Mouse (Mus musculus) CH12F3 (cell line): ENCODE measurements around the gene L1td1.
"Not testable (repeated sequence)": the region's sequence is repeated elsewhere in the genome, so short reads cannot be mapped to it uniquely, and the experiment has no call there.

ENCODE experiments used
- in situ Hi-C: fragments of 300-500 bp; cut with MboI; formaldehyde crosslinking; loops from 2 replicates; pipeline ENCODE4 v1.14.3; 2020; ENCODE audit warnings: low sequenced_read_pairs

L1td1 gene

GRCm38 (mm10) chr4:98726590-98727237 is at the start of gene L1td1:
Gene L1td1, plus strand, starts transcription at chr4:98726734.
- in situ Hi-C loops = no loop called here

GRCm38 (mm10) chr4:98677506-98677905 is 49.0 kb upstream of the L1td1 start:
- in situ Hi-C loops = no loop called here

GRCm38 (mm10) chr4:98686678-98687267 is 39.8 kb upstream of the L1td1 start:
- in situ Hi-C loops = no loop called here

- in situ Hi-C loops = no loop called here
Measured at GRCm38 (mm10) chr4:98688116-98688515, 38.4 kb upstream of the L1td1 start.

GRCm38 (mm10) chr4:98688520-98688919 is 38.0 kb upstream of the L1td1 start:
- in situ Hi-C loops = no loop called here

- in situ Hi-C loops = no loop called here
Measured at GRCm38 (mm10) chr4:98689988-98690387, 36.5 kb upstream of the L1td1 start.

GRCm38 (mm10) chr4:98693465-98694185 is 32.9 kb upstream of the L1td1 start:
- in situ Hi-C loops = no loop called here

GRCm38 (mm10) chr4:98697932-98698331 is 28.6 kb upstream of the L1td1 start:
- in situ Hi-C loops = no loop called here

GRCm38 (mm10) chr4:98698921-98699320 is 27.6 kb upstream of the L1td1 start:
- in situ Hi-C loops = no loop called here

GRCm38 (mm10) chr4:98700156-98700555 is 26.4 kb upstream of the L1td1 start:
- in situ Hi-C loops = no loop called here

GRCm38 (mm10) chr4:98702201-98702894 is 24.2 kb upstream of the L1td1 start:
- in situ Hi-C loops = no loop called here

GRCm38 (mm10) chr4:98710891-98711290 is 15.6 kb upstream of the L1td1 start:
- in situ Hi-C loops = no loop called here

- in situ Hi-C loops = no loop called here
Measured at GRCm38 (mm10) chr4:98717735-98718546, 8.6 kb upstream of the L1td1 start.

GRCm38 (mm10) chr4:98718547-98718917 is 8.0 kb upstream of the L1td1 start:
- in situ Hi-C loops = no loop called here

GRCm38 (mm10) chr4:98722454-98722853 is 4.1 kb upstream of the L1td1 start:
- in situ Hi-C loops = no loop called here

- in situ Hi-C loops = not testable (repeated sequence)
Measured at GRCm38 (mm10) chr4:98724682-98725081, 1.9 kb upstream of the L1td1 start.

- in situ Hi-C loops = no loop called here
Measured at GRCm38 (mm10) chr4:98725439-98725838, 1.1 kb upstream of the L1td1 start.

GRCm38 (mm10) chr4:98727295-98727958 is 893 bp downstream of the L1td1 start:
- in situ Hi-C loops = no loop called here

GRCm38 (mm10) chr4:98727959-98728347 is 1.4 kb downstream of the L1td1 start:
- in situ Hi-C loops = no loop called here

GRCm38 (mm10) chr4:98728716-98729115 is 2.2 kb downstream of the L1td1 start:
- in situ Hi-C loops = no loop called here
